Mouse (Mus musculus): ENCODE data around the gene Dusp16. TPM values are rescaled to one million over a fixed set of nuclear protein-coding genes. Genes with fewer than 3 reads are reported as not detected.

Dusp16 gene
- polyA plus RNA-seq, 1 experiment from 2014 or later: 14.9 TPM

GRCm38 (mm10) chr6:134780024-134780423 is 12.4 kb downstream of the Dusp16 start:
- H3K4me1 ChIP-seq (ENCODE audit: control insufficient read depth, insufficient read depth, low read length): peaks cover 28% of the 10 kb centered on the region
- peak overlapping the region; percentile 81 for H3K27ac ChIP-seq (ENCODE audit: low read length)
- WGBS: 76% methylated on average over 2 of the region's 2 CpGs
- H3K4me3 ChIP-seq (ENCODE audit: low read length): no peak overlapping the region
- no peaks in the 10 kb centered on the region for H3K36me3 ChIP-seq (ENCODE audit: control insufficient read depth, insufficient read depth)
- no peaks in the 10 kb centered on the region for H3K27me3 ChIP-seq (ENCODE audit: control insufficient read depth, insufficient read depth, low read length)
- no peaks in the 10 kb centered on the region for H3K9me3 ChIP-seq (replicated peaks; ENCODE audit: control insufficient read depth, low read length)
- no peak overlapping the region for H3K9ac ChIP-seq (ENCODE audit: low read length)
- H3K4me2 ChIP-seq (ENCODE audit: low read depth, low read length): no peak overlapping the region
- no peak for ATAC-seq (replicated peaks; ENCODE audit: extremely low read depth, insufficient read depth, low FRiP score)

- 0 out of 2 replicates have a peak overlapping the region, but pooled peaks have one; percentile 15 for H3K4me2 ChIP-seq (ENCODE audit: low read depth, low read length)
- H3K27me3 ChIP-seq (ENCODE audit: control insufficient read depth, insufficient read depth, low read length): no peaks in the 10 kb centered on the region
- 21% methylated on average over 3 of the region's 3 CpGs for whole genome bisulfite sequencing
- peak; percentile 96 for ATAC-seq (replicated peaks; ENCODE audit: extremely low read depth, insufficient read depth, low FRiP score)
- H3K27ac ChIP-seq (ENCODE audit: low read length): peak overlapping the region; percentile 84
- H3K36me3 ChIP-seq (ENCODE audit: control insufficient read depth, insufficient read depth): no peaks in the 10 kb centered on the region
- H3K9me3 ChIP-seq (replicated peaks; ENCODE audit: control insufficient read depth, low read length): no peaks in the 10 kb centered on the region
- no peak overlapping the region for H3K4me3 ChIP-seq (ENCODE audit: low read length)
- peaks cover 21% of the 10 kb centered on the region for H3K4me1 ChIP-seq (ENCODE audit: control insufficient read depth, insufficient read depth, low read length)
- no peak overlapping the region for H3K9ac ChIP-seq (ENCODE audit: low read length)
These were observed 18.5 kb downstream of the Dusp16 start for GRCm38 (mm10) chr6:134773961-134774360.

- no peaks in the 10 kb centered on the region for H3K36me3 ChIP-seq (ENCODE audit: control insufficient read depth, insufficient read depth)
- no peak for ATAC-seq (replicated peaks; ENCODE audit: extremely low read depth, insufficient read depth, low FRiP score)
- H3K27me3 ChIP-seq (ENCODE audit: control insufficient read depth, insufficient read depth, low read length): no peaks in the 10 kb centered on the region
- no peak overlapping the region for H3K4me3 ChIP-seq (ENCODE audit: low read length)
- H3K9me3 ChIP-seq (replicated peaks; ENCODE audit: control insufficient read depth, low read length): no peaks in the 10 kb centered on the region
- H3K4me1 ChIP-seq (ENCODE audit: control insufficient read depth, insufficient read depth, low read length): peaks cover 21% of the 10 kb centered on the region
- peak overlapping the region; percentile 53 for H3K27ac ChIP-seq (ENCODE audit: low read length)
- 92% methylated on average over 1 of the region's 1 CpGs for WGBS
- no peak overlapping the region for H3K9ac ChIP-seq (ENCODE audit: low read length)
- no peak overlapping the region for H3K4me2 ChIP-seq (ENCODE audit: low read depth, low read length)
These were observed 19.0 kb downstream of the Dusp16 start for GRCm38 (mm10) chr6:134773292-134773893.

DNA sequence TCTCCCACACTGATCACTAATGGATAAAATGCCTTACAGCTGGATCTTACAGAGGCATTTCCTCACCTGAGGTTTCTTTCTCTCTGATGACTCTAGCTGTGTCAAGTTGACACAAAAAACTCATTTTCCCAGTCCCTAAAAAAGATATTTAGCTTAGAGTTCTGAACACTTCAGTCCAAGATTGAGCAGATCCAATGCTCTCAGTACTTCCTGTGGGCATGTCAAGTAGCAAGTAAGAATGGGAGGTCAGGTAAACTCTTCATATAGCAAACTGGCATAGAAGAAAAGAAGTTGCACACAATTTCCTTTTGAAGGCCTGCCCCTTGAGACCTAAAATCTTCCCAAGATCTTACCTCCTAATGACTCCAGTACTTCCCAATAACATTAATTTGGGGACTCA is 22.1 kb downstream of the Dusp16 start:
- Histone ChIP-seq H3K36me3 (ENCODE audit: control insufficient read depth, insufficient read depth) (no peaks in the 10 kb centered on the region), H3K27me3 (ENCODE audit: control insufficient read depth, insufficient read depth, low read length) (no peaks in the 10 kb centered on the region), H3K9ac (ENCODE audit: low read length) (no peak overlapping the region), H3K4me1 (ENCODE audit: control insufficient read depth, insufficient read depth, low read length) (peaks cover 24% of the 10 kb centered on the region), H3K4me2 (ENCODE audit: low read depth, low read length) (no peak overlapping the region), H3K4me3 (ENCODE audit: low read length) (no peak overlapping the region), H3K9me3 (replicated peaks; ENCODE audit: control insufficient read depth, low read length) (no peaks in the 10 kb centered on the region), H3K27ac (ENCODE audit: low read length) (no peak overlapping the region)
- ATAC-seq (replicated peaks; ENCODE audit: extremely low read depth, insufficient read depth, low FRiP score): no peak

DNA sequence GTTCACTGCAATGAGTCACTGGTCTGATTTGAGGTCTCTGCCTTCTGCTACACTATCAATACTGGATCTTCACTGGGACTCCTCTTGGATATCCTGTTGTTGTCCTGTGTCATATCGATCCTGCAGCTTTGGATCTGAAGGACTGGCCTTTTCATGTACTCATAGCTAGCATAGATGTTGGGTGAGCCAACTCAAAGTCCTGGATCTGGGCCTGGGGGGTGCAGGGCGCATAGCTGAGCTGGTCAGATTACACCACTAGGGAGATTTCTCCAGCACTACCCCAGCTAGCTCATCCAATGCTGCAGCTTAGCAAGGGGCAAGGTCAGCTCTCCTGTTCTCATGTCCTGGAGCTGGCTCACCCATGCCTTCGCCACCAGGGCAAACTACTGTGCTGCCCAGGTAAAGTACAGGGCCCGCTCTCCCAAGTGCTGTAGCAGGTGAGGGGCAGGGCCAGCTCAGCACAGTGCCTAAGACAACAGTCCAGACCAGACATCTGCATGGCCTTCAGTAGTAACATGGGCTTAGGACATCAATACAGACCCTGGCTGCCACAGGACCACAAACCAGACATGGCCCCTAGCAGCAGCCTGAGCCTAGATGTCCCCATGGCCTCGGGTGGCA is 27.9 kb downstream of the Dusp16 start:
- Histone ChIP-seq H3K27me3 (ENCODE audit: control insufficient read depth, insufficient read depth, low read length) (no peaks in the 10 kb centered on the region), H3K4me1 (ENCODE audit: control insufficient read depth, insufficient read depth, low read length) (peaks cover 32% of the 10 kb centered on the region), H3K4me2 (ENCODE audit: low read depth, low read length) (no peak overlapping the region), H3K9me3 (replicated peaks; ENCODE audit: control insufficient read depth, low read length) (no peaks in the 10 kb centered on the region), H3K27ac (ENCODE audit: low read length) (peak overlapping the region; percentile 55), H3K4me3 (ENCODE audit: low read length) (no peak overlapping the region), H3K9ac (ENCODE audit: low read length) (no peak overlapping the region), H3K36me3 (ENCODE audit: control insufficient read depth, insufficient read depth) (peaks cover 3% of the 10 kb centered on the region; the same call in 1 of the 2 replicates)
- 75% methylated on average over 5 of the region's 5 CpGs for WGBS
- ATAC-seq (replicated peaks; ENCODE audit: extremely low read depth, insufficient read depth, low FRiP score): peak; percentile 45

DNA sequence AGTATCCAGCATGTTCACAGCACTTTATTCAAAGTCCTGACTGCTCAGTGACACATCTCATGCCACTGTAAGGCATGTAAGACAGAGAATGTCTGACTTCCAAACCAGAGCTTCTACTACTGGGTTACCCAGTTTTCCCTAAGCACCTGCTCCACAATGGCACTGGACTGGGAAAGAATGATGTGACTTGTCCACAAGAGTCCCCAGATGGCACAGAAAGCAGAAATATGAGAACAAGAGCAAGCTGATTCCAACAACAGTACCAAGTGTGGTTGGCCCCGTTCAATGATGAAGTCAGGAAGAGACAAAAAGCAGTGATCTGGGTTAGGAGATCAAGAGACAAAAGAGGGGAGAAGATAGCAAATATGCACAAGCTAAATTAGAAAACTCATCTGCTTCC is 29.0 kb downstream of the Dusp16 start:
- H3K36me3 ChIP-seq (ENCODE audit: control insufficient read depth, insufficient read depth): peaks cover 3% of the 10 kb centered on the region
- H3K27ac ChIP-seq (ENCODE audit: low read length): no peak overlapping the region; the same call in 1 of the 2 replicates
- no peak overlapping the region for H3K4me3 ChIP-seq (ENCODE audit: low read length)
- 48% methylated on average over 1 of the region's 1 CpGs for WGBS
- H3K9ac ChIP-seq (ENCODE audit: low read length): no peak overlapping the region
- peaks cover 32% of the 10 kb centered on the region for H3K4me1 ChIP-seq (ENCODE audit: control insufficient read depth, insufficient read depth, low read length)
- no peak for ATAC-seq (replicated peaks; ENCODE audit: extremely low read depth, insufficient read depth, low FRiP score)
- no peaks in the 10 kb centered on the region for H3K27me3 ChIP-seq (ENCODE audit: control insufficient read depth, insufficient read depth, low read length)
- no peaks in the 10 kb centered on the region for H3K9me3 ChIP-seq (replicated peaks; ENCODE audit: control insufficient read depth, low read length)
- no peak overlapping the region for H3K4me2 ChIP-seq (ENCODE audit: low read depth, low read length)

DNA sequence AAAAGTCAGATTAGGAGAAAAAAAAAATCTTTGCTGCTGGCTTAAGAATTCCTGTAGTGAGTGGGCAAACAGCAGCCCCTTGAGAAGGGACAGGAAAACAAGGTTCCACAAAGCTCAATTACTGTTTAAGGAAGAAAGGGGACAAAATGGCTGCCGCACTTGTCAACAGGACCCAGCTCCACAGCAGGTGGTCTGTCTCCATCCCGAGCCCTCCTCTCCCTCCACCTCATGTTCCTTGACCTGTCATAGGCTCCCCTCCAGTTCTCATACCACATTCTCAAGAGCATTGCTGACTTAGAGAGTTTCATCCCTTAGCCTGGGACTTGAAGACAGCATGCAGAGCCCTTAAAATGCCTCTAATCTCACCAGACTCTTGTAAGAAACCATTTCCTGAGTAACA is 30.6 kb downstream of the Dusp16 start:
- Histone ChIP-seq H3K9ac (ENCODE audit: low read length) (no peak overlapping the region), H3K27me3 (ENCODE audit: control insufficient read depth, insufficient read depth, low read length) (no peaks in the 10 kb centered on the region), H3K4me1 (ENCODE audit: control insufficient read depth, insufficient read depth, low read length) (peaks cover 29% of the 10 kb centered on the region), H3K9me3 (replicated peaks; ENCODE audit: control insufficient read depth, low read length) (no peaks in the 10 kb centered on the region), H3K4me3 (ENCODE audit: low read length) (no peak overlapping the region), H3K4me2 (ENCODE audit: low read depth, low read length) (no peak overlapping the region), H3K36me3 (ENCODE audit: control insufficient read depth, insufficient read depth) (peaks cover 3% of the 10 kb centered on the region), H3K27ac (ENCODE audit: low read length) (no peak overlapping the region)
- 51% methylated on average over 2 of the region's 2 CpGs for WGBS
- ATAC-seq (replicated peaks; ENCODE audit: extremely low read depth, insufficient read depth, low FRiP score): no peak

- Histone ChIP-seq H3K4me2 (ENCODE audit: low read depth, low read length) (no peak overlapping the region), H3K27me3 (ENCODE audit: control insufficient read depth, insufficient read depth, low read length) (no peaks in the 10 kb centered on the region), H3K9ac (ENCODE audit: low read length) (no peak overlapping the region), H3K4me3 (ENCODE audit: low read length) (no peak overlapping the region), H3K27ac (ENCODE audit: low read length) (no peak overlapping the region), H3K9me3 (replicated peaks; ENCODE audit: control insufficient read depth, low read length) (no peaks in the 10 kb centered on the region), H3K4me1 (ENCODE audit: control insufficient read depth, insufficient read depth, low read length) (peaks cover 29% of the 10 kb centered on the region), H3K36me3 (ENCODE audit: control insufficient read depth, insufficient read depth) (peaks cover 3% of the 10 kb centered on the region)
- ATAC-seq (replicated peaks; ENCODE audit: extremely low read depth, insufficient read depth, low FRiP score): no peak
- WGBS: 56% methylated on average over 5 of the region's 5 CpGs
These were observed 31.4 kb downstream of the Dusp16 start for GRCm38 (mm10) chr6:134760926-134761544.

DNA sequence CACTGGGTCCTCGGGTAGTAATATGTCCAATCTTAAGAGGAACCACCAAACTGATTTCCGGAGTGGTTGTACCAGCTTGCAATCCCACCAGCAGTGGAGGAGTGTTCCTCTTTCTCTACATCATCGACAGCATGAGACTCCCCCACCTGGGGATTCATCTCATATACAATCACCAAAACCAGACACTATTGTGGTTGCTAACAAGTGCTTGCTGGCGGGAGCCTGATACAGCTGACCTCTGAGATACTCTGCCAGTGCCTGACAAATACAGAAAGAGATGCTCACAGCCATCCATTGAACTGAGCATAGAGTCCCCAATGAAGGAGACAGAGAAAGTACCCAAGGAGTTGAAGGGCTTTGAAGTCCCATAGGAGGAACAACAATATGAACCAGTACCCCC is 36.4 kb downstream of the Dusp16 start:
- no peak overlapping the region for H3K4me3 ChIP-seq (ENCODE audit: low read length)
- WGBS: 85% methylated on average over 4 of the region's 4 CpGs
- H3K36me3 ChIP-seq (ENCODE audit: control insufficient read depth, insufficient read depth): peaks cover 11% of the 10 kb centered on the region
- H3K9me3 ChIP-seq (replicated peaks; ENCODE audit: control insufficient read depth, low read length): no peaks in the 10 kb centered on the region
- ATAC-seq (replicated peaks; ENCODE audit: extremely low read depth, insufficient read depth, low FRiP score): no peak
- H3K4me1 ChIP-seq (ENCODE audit: control insufficient read depth, insufficient read depth, low read length): peaks cover 5% of the 10 kb centered on the region
- H3K9ac ChIP-seq (ENCODE audit: low read length): no peak overlapping the region
- no peak overlapping the region for H3K4me2 ChIP-seq (ENCODE audit: low read depth, low read length)
- H3K27me3 ChIP-seq (ENCODE audit: control insufficient read depth, insufficient read depth, low read length): no peaks in the 10 kb centered on the region
- no peak overlapping the region for H3K27ac ChIP-seq (ENCODE audit: low read length)

Data from heart, embryonic 16.5 days (tissue).